Mouse (Mus musculus): ENCODE measurements at regions not wholly inside any gene's neighbourhood (a gene's known extent, or its start where the extent isn't known, plus 50 kb on each side); places are given as distances from the start of the nearest gene placed in this dataset.

GRCm38 (mm10) chr9:22937686-22938391 is 285.0 kb upstream of the Bmper start:
- no peak for DNase-seq

DNA sequence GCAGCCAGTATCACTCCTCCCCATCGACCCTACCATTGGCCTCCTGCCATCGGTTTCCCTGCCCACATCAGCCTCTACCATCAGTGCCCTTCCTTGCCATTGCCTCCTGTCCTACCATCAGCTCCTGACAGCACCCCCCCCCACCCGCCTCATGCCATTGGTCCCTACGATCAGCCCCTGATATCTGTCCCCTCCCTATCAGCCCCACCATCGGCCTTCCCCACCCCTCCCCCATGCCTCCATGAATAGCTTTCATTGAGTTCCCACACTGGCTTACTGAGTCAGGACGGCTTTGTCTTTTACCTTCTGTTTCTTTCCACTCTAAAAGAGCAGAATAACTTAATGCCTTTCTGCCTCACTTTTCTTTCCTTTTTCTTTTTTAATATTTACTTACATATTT is 277.9 kb upstream of the Bmper start:
- no peak for DNase-seq

DNA sequence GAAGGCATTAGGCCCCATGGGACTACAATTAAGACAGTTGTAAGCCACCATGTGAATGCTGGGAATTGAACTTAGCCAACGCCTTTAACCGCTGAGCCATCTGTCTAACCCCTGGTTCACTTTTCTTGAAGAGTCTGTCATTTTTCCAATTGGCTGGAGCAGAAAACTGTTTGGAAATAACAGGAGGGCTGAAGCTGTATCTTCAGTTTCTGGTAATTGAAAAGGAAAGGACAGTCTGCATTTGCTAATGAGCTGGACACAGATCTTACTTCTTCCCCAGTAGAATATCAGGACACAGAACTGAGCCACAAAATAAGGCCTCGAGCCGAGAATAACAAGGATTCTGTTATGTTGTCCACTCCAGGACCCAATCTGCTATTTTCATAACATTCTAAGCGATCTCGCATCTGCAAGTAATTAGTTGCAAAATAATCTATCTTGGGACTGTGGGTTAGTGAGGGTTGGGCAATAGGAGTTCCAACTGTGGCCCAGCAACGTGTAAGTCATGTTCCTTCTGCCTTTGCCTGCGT is 277.4 kb upstream of the Bmper start:
- no peak for DNase-seq

DNA sequence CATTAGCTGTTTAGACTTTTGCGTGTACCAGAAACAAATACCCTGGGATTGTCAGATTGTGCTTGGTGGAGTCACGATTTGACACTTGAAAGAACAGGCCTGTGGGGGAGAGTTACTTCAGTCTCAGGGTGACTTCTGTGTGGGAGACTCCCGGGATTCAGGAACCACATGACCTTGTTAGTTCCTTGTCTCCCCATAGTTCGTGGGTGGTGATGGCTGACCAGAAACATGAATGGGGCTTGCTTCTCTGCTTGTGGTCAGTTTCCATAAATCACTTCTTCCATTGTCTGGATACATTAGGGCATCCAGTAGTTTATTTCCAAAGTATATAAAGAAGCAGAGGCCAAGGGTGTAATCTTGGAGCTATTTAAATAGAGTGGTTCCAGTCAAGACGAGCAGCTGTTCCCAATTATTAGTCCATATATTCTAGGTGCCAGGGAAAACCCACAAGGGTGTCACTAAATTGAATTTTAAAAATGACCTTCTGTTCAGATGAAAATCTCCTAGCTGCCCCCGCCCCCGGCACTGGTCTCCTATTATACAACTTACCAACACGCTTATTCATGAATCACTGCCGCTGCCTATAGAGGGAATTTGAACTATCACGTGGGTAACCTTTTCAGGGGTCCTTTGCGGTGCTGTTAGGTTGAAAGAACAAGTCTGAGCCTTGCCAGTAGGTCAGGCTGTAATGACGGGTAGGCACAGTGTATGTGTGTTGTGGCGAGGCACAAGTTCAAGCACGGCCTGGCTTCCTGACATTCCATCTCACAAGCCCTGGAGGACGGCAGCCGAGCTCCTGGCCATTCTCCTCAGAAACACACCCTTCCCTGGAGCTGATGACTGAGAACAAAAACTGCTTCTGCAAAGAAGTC is 270.1 kb upstream of the Bmper start:
- peak; percentile 11 to 26 for DNase-seq

- DNase-seq, result no peak
Measured at GRCm38 (mm10) chr9:22962269-22962815, 260.5 kb upstream of the Bmper start.

DNA sequence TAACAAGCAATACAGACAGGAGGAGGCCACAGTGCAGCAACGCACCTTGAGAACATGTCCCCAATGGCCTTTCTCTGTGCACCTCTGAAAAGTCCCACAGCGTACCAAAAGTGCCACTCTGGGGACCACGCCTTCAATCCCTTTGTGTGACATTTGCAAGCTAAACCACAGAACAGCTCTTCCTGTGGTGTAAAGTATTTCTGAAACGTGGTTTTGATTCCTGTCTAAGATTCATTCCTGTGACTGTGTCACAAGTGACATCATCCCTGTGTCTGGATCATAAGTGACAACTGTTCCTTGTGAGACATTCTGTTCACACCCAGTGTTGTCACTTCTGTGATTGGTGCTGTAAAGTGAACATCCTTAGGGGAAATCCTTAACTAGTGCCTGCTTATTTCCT is 251.6 kb upstream of the Bmper start:
- DNase-seq, result no peak

DNA sequence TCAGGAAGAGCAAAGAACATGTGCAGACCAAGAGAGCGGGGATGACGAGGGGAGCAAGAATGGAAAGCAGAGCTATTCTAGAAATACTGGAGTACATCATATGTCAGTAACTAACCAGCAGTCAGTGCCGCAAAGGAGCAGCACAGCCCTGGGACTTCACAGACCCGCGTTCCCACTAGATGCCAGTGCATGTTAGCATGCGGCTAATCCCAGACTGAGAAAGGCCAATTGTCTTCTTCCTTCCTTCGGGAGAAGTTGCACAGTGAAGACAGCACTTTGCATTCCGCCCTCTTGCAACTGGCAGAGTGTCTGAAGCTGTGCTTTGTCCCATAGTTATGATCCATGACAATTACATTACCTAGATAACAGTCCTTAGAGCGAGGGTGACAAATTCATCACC is 246.1 kb upstream of the Bmper start:
- no peak for DNase-seq

DNA sequence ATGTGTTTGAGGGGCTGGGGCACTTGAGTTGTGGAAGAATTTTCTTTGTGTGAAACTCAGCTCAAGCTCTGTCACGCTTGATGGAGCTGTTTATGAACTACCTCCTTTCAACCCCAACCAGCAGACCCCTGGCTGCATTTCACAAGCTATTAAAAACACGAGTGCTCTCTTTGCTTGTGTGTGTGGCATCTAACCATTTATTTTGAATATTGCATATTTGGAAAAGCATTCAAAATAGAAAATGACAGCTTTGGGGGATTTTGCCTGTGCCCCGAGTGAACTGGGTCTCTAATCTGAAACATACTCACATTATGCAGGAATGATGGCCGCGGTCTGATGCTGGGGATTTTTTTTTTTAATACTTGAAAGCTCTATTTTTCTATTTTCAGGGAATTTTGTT is 243.2 kb upstream of the Bmper start:
- no peak for DNase-seq

DNA sequence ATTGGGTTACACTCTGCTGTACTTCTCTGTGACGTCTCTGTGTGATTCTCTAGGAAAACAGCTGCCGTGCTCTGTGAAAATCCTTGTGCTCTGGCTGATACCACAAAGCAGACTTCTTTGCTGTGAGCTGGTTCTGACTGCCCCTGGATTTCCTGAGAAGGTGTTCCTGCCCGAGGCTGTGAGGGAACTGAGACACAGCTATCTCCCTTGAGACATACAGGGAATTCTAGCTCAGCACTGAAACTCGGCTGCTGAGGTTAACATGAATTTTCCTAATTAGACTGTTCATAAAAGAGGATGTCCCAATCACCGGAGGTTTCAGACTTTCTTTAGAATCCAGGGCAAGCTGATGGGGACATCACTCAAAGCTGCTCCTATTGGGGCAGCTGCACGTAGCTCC is 233.4 kb upstream of the Bmper start:
- DNase-seq, result no peak

DNA sequence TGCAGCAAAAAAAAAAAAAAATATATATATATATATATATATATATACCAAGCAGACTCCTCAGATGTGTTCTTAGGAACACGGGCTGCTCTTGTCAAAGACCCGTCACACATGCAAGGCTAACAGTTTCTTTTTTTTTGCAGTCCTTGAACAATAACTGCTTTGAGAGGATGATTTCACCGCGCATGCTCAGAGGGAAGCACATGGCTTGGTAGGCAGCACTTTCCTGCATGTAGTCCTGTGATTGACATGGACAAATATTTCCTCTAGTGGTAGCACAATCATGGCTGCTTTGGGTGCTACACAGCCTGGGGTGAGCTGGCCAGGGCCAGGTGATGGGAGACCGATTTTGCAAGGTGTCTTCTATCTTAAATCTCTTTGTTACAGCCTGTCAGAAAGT is 229.3 kb upstream of the Bmper start:
- DNase-seq, result no peak

DNA sequence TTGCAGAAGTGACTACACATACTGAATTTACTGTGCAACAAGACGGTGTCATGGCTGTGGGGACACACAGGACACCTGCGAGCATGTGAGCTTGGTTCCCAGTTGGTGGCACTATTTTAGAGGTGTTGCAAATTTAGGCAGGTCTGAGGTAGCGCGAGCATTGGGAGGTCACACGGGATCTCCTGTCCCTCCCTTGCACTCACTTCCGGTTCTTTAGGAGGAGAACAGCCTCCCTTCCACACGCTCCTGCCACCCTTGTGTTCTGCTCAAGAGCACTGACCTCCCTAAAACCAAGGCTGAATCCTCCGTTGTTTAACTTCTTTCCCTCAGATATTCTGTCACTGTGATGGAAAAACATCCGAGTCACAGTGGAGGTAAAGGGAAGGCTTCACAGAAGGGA is 227.3 kb upstream of the Bmper start:
- DNase-seq, result no peak

DNA sequence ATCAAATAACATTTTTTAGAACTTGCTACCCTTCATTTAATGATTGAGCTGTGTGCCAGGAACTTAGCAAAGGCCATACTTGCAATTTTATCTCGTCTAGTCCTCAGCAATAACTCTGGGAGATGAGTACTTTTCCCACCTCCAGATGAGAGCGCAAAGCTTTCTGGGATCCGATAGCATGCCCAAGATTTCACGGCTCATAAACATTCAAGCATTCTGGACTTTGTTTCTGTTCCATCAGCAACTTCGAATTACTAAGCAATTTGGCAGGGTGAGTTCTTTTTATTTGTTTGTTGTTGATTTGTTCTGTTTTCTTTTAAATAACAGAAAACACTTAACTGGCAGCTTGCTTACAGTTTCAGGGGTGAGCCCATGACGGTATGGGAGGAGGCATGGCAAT is 224.6 kb upstream of the Bmper start:
- DNase-seq, result no peak

- DNase-seq, result no peak
Measured at GRCm38 (mm10) chr9:22999181-22999580, 223.7 kb upstream of the Bmper start.

- no peak for DNase-seq
Measured at GRCm38 (mm10) chr9:23000200-23000599, 222.7 kb upstream of the Bmper start.

DNA sequence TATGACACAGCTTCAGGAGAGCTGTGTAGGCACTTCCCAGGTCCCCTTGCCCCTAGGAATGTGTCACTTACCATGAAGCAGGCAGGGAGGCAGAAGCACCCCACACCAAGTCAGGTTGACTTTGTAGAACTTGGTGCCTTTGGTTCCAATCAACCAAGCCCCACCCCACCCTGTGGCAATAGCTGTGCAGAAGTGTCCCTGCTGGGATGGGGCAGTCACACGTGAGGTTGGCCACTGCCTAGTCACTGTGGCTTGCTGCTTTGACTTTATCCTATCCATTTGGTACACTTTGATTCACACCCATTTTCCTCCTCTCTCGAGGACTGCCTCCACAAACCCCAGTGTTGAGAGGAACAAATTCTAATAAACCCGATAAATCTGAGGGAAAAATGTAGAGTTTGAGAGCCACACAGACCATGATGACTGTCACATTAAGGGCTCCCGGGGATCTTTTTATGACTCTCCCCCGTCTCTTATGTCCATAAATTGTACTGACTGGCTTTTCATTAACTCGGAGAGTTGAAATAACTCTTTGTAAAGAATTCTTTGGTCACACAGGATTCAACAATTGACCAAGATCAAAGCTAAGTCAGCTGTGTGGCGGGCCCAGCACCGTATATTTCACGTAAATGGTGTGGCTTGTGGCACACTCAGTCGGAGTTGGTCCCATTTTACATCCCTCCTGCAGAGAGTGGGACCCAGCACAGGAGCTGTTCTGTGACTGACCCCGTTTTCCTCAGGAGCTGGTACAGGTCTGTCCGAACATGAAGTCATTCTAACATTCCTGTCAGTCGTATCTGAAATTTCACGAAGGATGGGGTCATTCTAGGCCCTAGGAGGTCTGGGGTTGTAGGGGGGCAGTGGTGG is 219.4 kb upstream of the Bmper start:
- no peak for DNase-seq

GRCm38 (mm10) chr9:23005005-23005404 is 217.9 kb upstream of the Bmper start:
- no peak for DNase-seq

DNA sequence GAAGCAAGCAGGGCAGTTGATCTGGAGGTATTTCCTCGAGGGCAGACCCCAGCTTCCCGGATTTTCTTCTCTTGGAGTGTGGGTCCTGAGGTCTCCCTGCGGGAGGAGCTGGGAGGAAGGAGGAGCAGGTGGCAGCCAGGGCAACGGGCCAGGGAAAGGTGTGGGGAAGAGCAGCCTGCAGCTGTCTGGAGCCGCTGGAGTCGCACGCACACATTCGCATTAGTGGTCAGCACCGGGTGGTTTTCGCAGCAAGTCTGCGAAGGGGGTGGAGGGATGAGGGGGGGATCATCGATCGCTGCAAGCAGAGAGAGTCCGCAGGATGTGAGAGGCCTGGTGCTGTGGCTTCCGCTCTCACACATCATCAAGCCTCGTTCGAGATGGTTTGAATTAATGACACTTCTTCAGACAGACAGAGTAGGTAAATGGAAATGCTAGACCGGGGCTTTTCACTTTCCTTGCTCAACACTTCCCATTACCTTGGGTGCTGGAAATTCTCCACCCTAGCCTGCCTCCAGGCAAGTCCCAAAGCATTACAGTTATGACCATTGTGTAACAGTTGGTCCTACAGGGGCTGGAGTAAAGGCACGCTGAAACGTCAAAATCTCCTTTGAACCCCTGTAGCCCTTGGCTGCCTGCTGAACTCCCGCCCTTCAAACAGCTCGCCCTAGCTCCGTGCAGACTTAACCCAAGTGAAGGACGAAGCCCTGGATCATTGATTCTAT is 213.3 kb upstream of the Bmper start:
- DNase-seq, result peak; percentile 31 to 41

DNA sequence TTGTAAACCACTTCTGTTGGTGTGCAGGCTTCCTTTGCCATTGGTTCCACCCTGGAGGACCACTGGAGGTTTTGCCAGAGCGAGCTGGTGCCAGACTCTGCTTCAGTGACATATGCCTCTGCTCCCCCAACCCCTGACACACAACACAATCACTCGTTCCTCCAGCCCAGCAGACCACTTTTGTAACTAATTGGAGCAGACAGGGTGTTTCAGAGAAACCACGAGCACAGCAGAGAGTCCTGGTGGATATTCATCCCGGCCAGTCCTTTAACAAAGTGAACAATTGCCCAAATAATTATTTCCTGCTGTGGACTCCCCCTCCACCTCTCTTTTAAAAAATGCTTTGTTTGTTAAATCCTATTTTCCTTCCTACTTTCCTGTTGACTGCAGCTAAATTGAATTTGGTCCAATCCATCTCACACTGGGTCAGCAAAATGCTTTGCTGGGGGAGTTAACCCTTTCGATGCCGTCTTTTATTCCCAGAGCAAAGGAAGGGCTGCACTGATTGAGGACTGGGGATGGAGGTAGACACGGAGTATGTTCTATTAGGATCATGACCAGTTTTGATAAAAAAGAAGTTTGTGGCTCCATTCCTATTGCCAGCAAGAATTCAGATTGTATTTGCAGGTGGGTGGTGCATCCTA is 211.4 kb upstream of the Bmper start:
- no peak for DNase-seq

- peak; percentile 57 to 63 for DNase-seq
Measured at GRCm38 (mm10) chr9:23012130-23012529, 210.7 kb upstream of the Bmper start.

GRCm38 (mm10) chr9:23016733-23017132 is 206.1 kb upstream of the Bmper start:
- no peak for DNase-seq

- DNase-seq, result no peak
Measured at GRCm38 (mm10) chr9:23024061-23024460, 198.8 kb upstream of the Bmper start.

- no peak for DNase-seq
Measured at GRCm38 (mm10) chr9:23025247-23025646, 197.6 kb upstream of the Bmper start.

All from kidney, postnatal 4 days (tissue).